ENCODE assay signal across 10 mouse cellular contexts in the genomic region with DNA sequence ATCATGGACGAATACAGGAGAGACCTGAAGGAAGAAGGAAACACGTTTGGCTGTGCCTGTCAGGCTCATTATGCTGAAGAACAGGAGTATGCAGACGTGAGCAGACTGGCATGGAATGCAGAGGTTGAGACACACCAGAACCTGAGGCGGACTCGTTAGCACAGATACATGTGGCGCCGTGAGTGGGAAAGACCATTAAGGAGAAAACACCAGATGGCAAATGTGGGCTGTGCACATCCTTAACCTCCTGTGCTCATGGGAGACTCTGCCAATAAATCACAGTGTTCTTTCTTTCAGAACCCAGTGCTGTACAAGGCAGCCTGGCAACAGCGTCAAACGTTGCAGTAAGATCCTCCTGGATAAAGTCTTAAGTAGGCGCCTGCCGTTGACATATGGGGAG. TPM values are rescaled to one million over a fixed set of nuclear protein-coding genes. Genes with fewer than 3 reads are reported as not detected.
DNase-seq lines count a peak whose midpoint lies in the region; ATAC-seq and TF ChIP-seq lines count a peak whose summit lies in the region.
"Had no signal": no experiment of that assay in that cellular context is flagged by ENCODE, and none has a peak within 500 bp of the region (broad histone marks: within the 10 kb centered on the region; RNA-seq: fewer than 3 reads in every experiment).

No protein-coding gene starts in this region.

- no peak overlapping the region for H3K4me2 ChIP-seq in hindbrain, embryonic 15.5 days
- no peak overlapping the region for H3K4me2 ChIP-seq in hindbrain, embryonic 11.5 days (replicated peaks; ENCODE audit: low read depth, low read length)
- no peak overlapping the region for H3K4me2 ChIP-seq in neural tube, embryonic 14.5 days (ENCODE audit: low read depth, low read length)
- H3K4me2 ChIP-seq in stomach, postnatal 0 days (replicated peaks; ENCODE audit: low read depth) = no peak overlapping the region
- H3K4me2 ChIP-seq: embryonic facial prominence, embryonic 15.5 days; liver, embryonic 15.5 days had no signal

- H3K4me3 ChIP-seq in hindbrain, embryonic 15.5 days = no peak overlapping the region
- no peak overlapping the region for H3K4me3 ChIP-seq in hindbrain, embryonic 11.5 days (ENCODE audit: low read depth, low read length)
- no peak overlapping the region for H3K4me3 ChIP-seq in neural tube, embryonic 14.5 days (ENCODE audit: low read depth, low read length)
- H3K4me3 ChIP-seq in stomach, postnatal 0 days (ENCODE audit: low read depth, low read length) = no peak overlapping the region
- H3K4me3 ChIP-seq: embryonic facial prominence, embryonic 15.5 days; liver, embryonic 15.5 days had no signal

- peak; percentile 81; the same call in 1 of the 2 replicates for ATAC-seq in hindbrain, embryonic 15.5 days (ENCODE audit: low FRiP score, low read depth)
- no peak for ATAC-seq in hindbrain, embryonic 11.5 days (ENCODE audit: low FRiP score)
- ATAC-seq in neural tube, embryonic 14.5 days (ENCODE audit: low read depth) = peak; percentile 85; the same call in 1 of the 2 replicates
- ATAC-seq in stomach, postnatal 0 days (ENCODE audit: low FRiP score, low TSS enrichment) = no peak

- no peak for DNase-seq in hindbrain, embryonic 11.5 days (ENCODE audit: low spot score)
- peak; percentile 14 to 18 for DNase-seq in cerebellum, postnatal 25 days
- DNase-seq in layer of hippocampus, adult 8-10 months (ENCODE audit: low spot score in 2 of 2) = peak; percentile 70 to 72
- DNase-seq in spleen, postnatal 10 days (ENCODE audit: low spot score in 2 of 2) = no peak
- no peak for DNase-seq in yolk sac, embryonic 10.5 days (ENCODE audit: low spot score)
- no peak for DNase-seq in stomach, postnatal 0 days (ENCODE audit: low spot score)

- WGBS in hindbrain, embryonic 15.5 days = 55% methylated on average over 11 of the region's 11 CpGs
- WGBS in hindbrain, embryonic 11.5 days = 74% methylated on average over 11 of the region's 11 CpGs
- WGBS in neural tube, embryonic 14.5 days = 42% methylated on average over 11 of the region's 11 CpGs
- WGBS in stomach, postnatal 0 days = 60% methylated on average over 11 of the region's 11 CpGs

- 0 out of 2 replicates have a peak overlapping the region, but pooled peaks have one; percentile 8 for H3K27ac ChIP-seq in hindbrain, embryonic 15.5 days (replicated peaks)
- H3K27ac ChIP-seq in hindbrain, embryonic 11.5 days (ENCODE audit: low read depth, low read length) = no peak overlapping the region
- no peak overlapping the region for H3K27ac ChIP-seq in neural tube, embryonic 14.5 days (ENCODE audit: low read depth, low read length)
- no peak overlapping the region for H3K27ac ChIP-seq in stomach, postnatal 0 days (replicated peaks)
- H3K27ac ChIP-seq: embryonic facial prominence, embryonic 15.5 days; liver, embryonic 15.5 days had no signal

- no peak overlapping the region for H3K9ac ChIP-seq in hindbrain, embryonic 15.5 days
- H3K9ac ChIP-seq in hindbrain, embryonic 11.5 days (ENCODE audit: low read depth, low read length) = no peak overlapping the region
- no peak overlapping the region for H3K9ac ChIP-seq in neural tube, embryonic 14.5 days (replicated peaks; ENCODE audit: low read depth, low read length)
- no peak overlapping the region for H3K9ac ChIP-seq in stomach, postnatal 0 days (ENCODE audit: low read length)
- H3K9ac ChIP-seq: embryonic facial prominence, embryonic 15.5 days; liver, embryonic 15.5 days had no signal

- no peaks in the 10 kb centered on the region for H3K36me3 ChIP-seq in hindbrain, embryonic 15.5 days
- H3K36me3 ChIP-seq in hindbrain, embryonic 11.5 days (ENCODE audit: control insufficient read depth, insufficient read depth, low read length) = no peaks in the 10 kb centered on the region
- no peaks in the 10 kb centered on the region for H3K36me3 ChIP-seq in neural tube, embryonic 14.5 days (ENCODE audit: control insufficient read depth, insufficient read depth, low read length)
- H3K36me3 ChIP-seq in stomach, postnatal 0 days (ENCODE audit: control insufficient read depth, insufficient read depth, low read length) = no peaks in the 10 kb centered on the region
- H3K36me3 ChIP-seq: embryonic facial prominence, embryonic 15.5 days; liver, embryonic 15.5 days had no signal

- TF ChIP-seq CTCF in stomach, postnatal 0 days (IDR thresholded peaks at IDR 0.05; ENCODE audit: low read depth) = no peak

- no peak for TF ChIP-seq EP300 in stomach, postnatal 0 days (optimal IDR thresholded peaks at IDR 0.05)

- H3K4me1 ChIP-seq in hindbrain, embryonic 15.5 days (replicated peaks) = no peaks in the 10 kb centered on the region
- H3K4me1 ChIP-seq in hindbrain, embryonic 11.5 days (replicated peaks; ENCODE audit: control insufficient read depth, insufficient read depth, low read length) = no peaks in the 10 kb centered on the region
- 0 out of 2 replicates have a peak, but pooled peaks cover 2% of the 10 kb centered on the region for H3K4me1 ChIP-seq in neural tube, embryonic 14.5 days (ENCODE audit: control insufficient read depth, insufficient read depth, low read length)
- H3K4me1 ChIP-seq in stomach, postnatal 0 days (replicated peaks; ENCODE audit: control insufficient read depth, insufficient read depth) = no peaks in the 10 kb centered on the region
- H3K4me1 ChIP-seq: embryonic facial prominence, embryonic 15.5 days; liver, embryonic 15.5 days had no signal

- no peaks in the 10 kb centered on the region for H3K27me3 ChIP-seq in hindbrain, embryonic 15.5 days
- no peaks in the 10 kb centered on the region for H3K27me3 ChIP-seq in hindbrain, embryonic 11.5 days (ENCODE audit: control insufficient read depth, insufficient read depth, low read length)
- no peaks in the 10 kb centered on the region for H3K27me3 ChIP-seq in neural tube, embryonic 14.5 days (ENCODE audit: control insufficient read depth, insufficient read depth, low read length)
- no peaks in the 10 kb centered on the region for H3K27me3 ChIP-seq in stomach, postnatal 0 days (ENCODE audit: control insufficient read depth, insufficient read depth, low read length)
- H3K27me3 ChIP-seq: embryonic facial prominence, embryonic 15.5 days; liver, embryonic 15.5 days had no signal

- no peaks in the 10 kb centered on the region for H3K9me3 ChIP-seq in hindbrain, embryonic 15.5 days
- no peaks in the 10 kb centered on the region for H3K9me3 ChIP-seq in hindbrain, embryonic 11.5 days (ENCODE audit: control insufficient read depth, low read length)
- H3K9me3 ChIP-seq in neural tube, embryonic 14.5 days (ENCODE audit: control insufficient read depth, low read length) = no peaks in the 10 kb centered on the region
- H3K9me3 ChIP-seq in stomach, postnatal 0 days (ENCODE audit: control insufficient read depth, low read length) = no peaks in the 10 kb centered on the region
- H3K9me3 ChIP-seq: embryonic facial prominence, embryonic 15.5 days; liver, embryonic 15.5 days had no signal

RNA-seq across cellular contexts. Expression of a gene that starts 20.7 kb away (rescaled TPM):
- polyA plus RNA-seq in hindbrain, embryonic 15.5 days (2015; fragmentation: Nextera tagmentation; extraction: Ambion mirVana) = not detected in 2 replicates
- 0.08 TPM in 1 of 2 replicates, not detected in the other for polyA plus RNA-seq in hindbrain, embryonic 11.5 days (2014; fragmentation: Nextera tagmentation; extraction: Ambion mirVana)
- not detected for total RNA-seq in layer of hippocampus, adult 8-10 months (2022)
- polyA plus RNA-seq in neural tube, embryonic 14.5 days (2014; fragmentation: Nextera tagmentation; extraction: Ambion mirVana) = not detected in 2 replicates
- polyA plus RNA-seq in stomach, postnatal 0 days (2015; fragmentation: Nextera tagmentation; extraction: Ambion mirVana) = not detected in 2 replicates
- polyA plus RNA-seq: embryonic facial prominence, embryonic 15.5 days; liver, embryonic 15.5 days had no signal

Comparison
In these comparisons a context has a peak if more than half of its experiments do, and no peak if none do; other contexts are left out.
1. ATAC-seq: peak in hindbrain, embryonic 15.5 days (single experiment) and neural tube, embryonic 14.5 days (single experiment); none in hindbrain, embryonic 11.5 days (single experiment) and stomach, postnatal 0 days (single experiment).
2. DNase-seq: peak in cerebellum, postnatal 25 days (2 of 2) and layer of hippocampus, adult 8-10 months (2 of 2); none in hindbrain, embryonic 11.5 days (single experiment), spleen, postnatal 10 days (0 of 2), yolk sac, embryonic 10.5 days (single experiment) and stomach, postnatal 0 days (single experiment).